13 mouse cellular contexts compared by ENCODE assay signal in the genomic region with DNA sequence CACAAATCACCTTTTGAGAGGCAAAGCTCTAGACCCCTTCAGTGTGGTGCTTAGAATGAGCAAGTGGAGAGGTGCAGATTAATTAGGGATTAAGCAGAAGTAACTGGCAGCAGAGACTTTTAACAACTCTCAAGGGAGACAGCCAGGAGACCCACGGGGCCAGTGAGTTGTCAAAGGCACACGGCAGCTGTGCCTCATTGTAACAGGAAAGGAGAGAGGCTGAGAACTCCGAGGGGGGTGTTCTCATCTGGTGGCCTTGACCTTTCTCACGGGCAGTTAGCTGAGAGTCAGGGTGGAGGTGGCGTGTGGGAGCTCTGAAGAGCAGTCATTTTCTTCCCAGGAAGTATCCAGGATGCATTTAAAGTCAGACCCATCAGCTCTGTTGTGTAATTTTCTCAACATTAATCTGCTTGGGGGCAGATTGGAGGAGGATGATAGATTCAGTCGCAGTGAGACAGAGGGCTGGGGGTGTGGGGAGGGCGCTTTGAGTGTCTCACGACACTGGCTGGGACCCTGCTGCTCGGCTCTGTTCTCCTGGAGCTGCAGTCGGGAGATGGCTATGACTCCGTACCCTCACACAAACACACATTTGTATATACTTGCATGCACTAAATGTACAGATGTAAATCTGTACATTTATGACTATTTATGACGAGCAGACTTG. TPM values are rescaled to one million over a fixed set of nuclear protein-coding genes. Genes with fewer than 3 reads are reported as not detected.
A peak's percentile ranks its signal among the peaks of the same experiment; 100 is the strongest.
DNase-seq lines count a peak whose midpoint lies in the region; ATAC-seq lines count a peak whose summit lies in the region.
"Had no signal": no experiment of that assay in that cellular context is flagged by ENCODE, and none has a peak within 500 bp of the region (broad histone marks: within the 10 kb centered on the region; RNA-seq: fewer than 3 reads in every experiment).

No protein-coding gene starts in this region.

- DNase-seq in hindbrain, embryonic 14.5 days (ENCODE audit: low spot score) = no peak
- DNase-seq in ES-CJ7 (ENCODE audit: low read depth, low spot score) = peak; percentile 71
- DNase-seq in brain, adult 2 months (ENCODE audit: low read depth, low spot score) = peak; percentile 58
- no peak for DNase-seq in right cerebral cortex, postnatal 10 days (ENCODE audit: low spot score in 2 of 2)
- DNase-seq in left cerebral cortex, adult 8-10 months (ENCODE audit: low spot score in 2 of 2) = no peak
- DNase-seq: cerebellum, postnatal 25 days; thymus, postnatal 14 days had no signal

- 0 out of 2 replicates have a peak overlapping the region, but pooled peaks have one; percentile 7 for H3K27ac ChIP-seq in hindbrain, embryonic 12.5 days
- no peak overlapping the region for H3K27ac ChIP-seq in hindbrain, embryonic 14.5 days
- H3K27ac ChIP-seq in limb, embryonic 12.5 days = no peak overlapping the region
- H3K27ac ChIP-seq: heart, embryonic 13.5 days; lung, embryonic 15.5 days had no signal

- H3K9me3 ChIP-seq in hindbrain, embryonic 12.5 days (replicated peaks) = no peaks in the 10 kb centered on the region
- H3K9me3 ChIP-seq in hindbrain, embryonic 14.5 days (ENCODE audit: control insufficient read depth, low read length) = no peaks in the 10 kb centered on the region
- no peaks in the 10 kb centered on the region for H3K9me3 ChIP-seq in limb, embryonic 12.5 days
- H3K9me3 ChIP-seq: heart, embryonic 13.5 days; lung, embryonic 15.5 days had no signal

- no peak for ATAC-seq in hindbrain, embryonic 12.5 days (ENCODE audit: low FRiP score)
- no peak for ATAC-seq in hindbrain, embryonic 14.5 days (ENCODE audit: low FRiP score)
- no peak for ATAC-seq in limb, embryonic 12.5 days (ENCODE audit: insufficient number of reproducible peaks, insufficient read depth, low FRiP score, low TSS enrichment, low read depth)
- no peak for ATAC-seq in erythroblast, adult 5-6 weeks (replicated peaks; ENCODE audit: low FRiP score, poor library complexity, severe bottlenecking)
- ATAC-seq: intestine, postnatal 0 days had no signal

- no peaks in the 10 kb centered on the region for H3K27me3 ChIP-seq in hindbrain, embryonic 12.5 days
- no peaks in the 10 kb centered on the region for H3K27me3 ChIP-seq in hindbrain, embryonic 14.5 days (ENCODE audit: control insufficient read depth, insufficient read depth, low read length)
- peaks cover 10% of the 10 kb centered on the region for H3K27me3 ChIP-seq in limb, embryonic 12.5 days
- H3K27me3 ChIP-seq: heart, embryonic 13.5 days; lung, embryonic 15.5 days had no signal

- WGBS in hindbrain, embryonic 12.5 days = 31% methylated on average over 12 of the region's 12 CpGs
- WGBS in hindbrain, embryonic 14.5 days = 29% methylated on average over 12 of the region's 12 CpGs
- 29% methylated on average over 12 of the region's 12 CpGs for WGBS in limb, embryonic 12.5 days

- H3K9ac ChIP-seq in hindbrain, embryonic 12.5 days = no peak overlapping the region; the same call in 1 of the 2 replicates
- H3K9ac ChIP-seq in hindbrain, embryonic 14.5 days = no peak overlapping the region
- H3K9ac ChIP-seq in limb, embryonic 12.5 days (replicated peaks) = no peak overlapping the region
- H3K9ac ChIP-seq: heart, embryonic 13.5 days; lung, embryonic 15.5 days had no signal

- no peaks in the 10 kb centered on the region for H3K36me3 ChIP-seq in hindbrain, embryonic 12.5 days
- H3K36me3 ChIP-seq in hindbrain, embryonic 14.5 days (replicated peaks; ENCODE audit: control insufficient read depth, insufficient read depth) = no peaks in the 10 kb centered on the region
- H3K36me3 ChIP-seq in limb, embryonic 12.5 days = no peaks in the 10 kb centered on the region
- H3K36me3 ChIP-seq: heart, embryonic 13.5 days; lung, embryonic 15.5 days had no signal

- H3K4me3 ChIP-seq in hindbrain, embryonic 12.5 days = no peak overlapping the region
- no peak overlapping the region for H3K4me3 ChIP-seq in hindbrain, embryonic 14.5 days (replicated peaks; ENCODE audit: low read length)
- no peak overlapping the region for H3K4me3 ChIP-seq in limb, embryonic 12.5 days (replicated peaks)
- H3K4me3 ChIP-seq: heart, embryonic 13.5 days; lung, embryonic 15.5 days had no signal

- H3K4me1 ChIP-seq in hindbrain, embryonic 12.5 days = peaks cover 62% of the 10 kb centered on the region
- peaks cover 52% of the 10 kb centered on the region for H3K4me1 ChIP-seq in hindbrain, embryonic 14.5 days (replicated peaks; ENCODE audit: control insufficient read depth, insufficient read depth, low read length)
- peaks cover 21% of the 10 kb centered on the region for H3K4me1 ChIP-seq in limb, embryonic 12.5 days (replicated peaks)

- H3K4me2 ChIP-seq in hindbrain, embryonic 12.5 days (replicated peaks) = no peak overlapping the region; the same call in 1 of the 2 replicates
- H3K4me2 ChIP-seq in hindbrain, embryonic 14.5 days (replicated peaks) = no peak overlapping the region
- peak overlapping the region; percentile 4; the same call in 1 of the 2 replicates for H3K4me2 ChIP-seq in limb, embryonic 12.5 days
- H3K4me2 ChIP-seq: heart, embryonic 13.5 days; lung, embryonic 15.5 days had no signal

RNA-seq across cellular contexts. Expression of a gene that starts 5.9 kb away (rescaled TPM):
- polyA plus RNA-seq in hindbrain, embryonic 12.5 days (2016; fragmentation: Nextera tagmentation; extraction: Ambion mirVana) = 16.0 and 18.1 TPM in 2 replicates
- 32.3 and 35.7 TPM in 2 replicates for polyA plus RNA-seq in hindbrain, embryonic 14.5 days (2014; fragmentation: Nextera tagmentation; extraction: Ambion mirVana)
- 13.7 and 14.9 TPM in 2 replicates for polyA plus RNA-seq in limb, embryonic 12.5 days (2016; fragmentation: Nextera tagmentation; extraction: Ambion mirVana)
- 10 to 100 TPM; 29.1 to 37.1 (median 31.8) TPM for total RNA-seq in left cerebral cortex, adult 8-10 months (2022)
- 6.0 and 12.5 TPM in 2 replicates for total RNA-seq in erythroblast, adult 5-6 weeks (2015; ENCODE audit: low replicate concordance)
- 8.1 and 10.9 TPM in 2 replicates for total RNA-seq in erythroblast, adult 5-6 weeks (2017; ENCODE audit: low replicate concordance)

Comparison
In these comparisons a context has a peak if more than half of its experiments do, and no peak if none do; other contexts are left out.
1. DNase-seq: peak in ES-CJ7 (single experiment) and brain, adult 2 months (single experiment); none in hindbrain, embryonic 14.5 days (single experiment), right cerebral cortex, postnatal 10 days (0 of 2) and left cerebral cortex, adult 8-10 months (0 of 2).